Mouse (Mus musculus) telencephalon, adult 2 months (tissue): ENCODE results near the gene Psg16.
A peak's percentile ranks its signal among the peaks of the same experiment; 100 is the strongest.

Experiments
- DNase-seq: peaks from one replicate; pipeline ENCODE4 v3.0.0-alpha.2; 2011; ENCODE audit warnings: low read depth, low spot score

Psg16 gene

GRCm38 (mm10) chr7:17073904-17074615 lies at the start of gene Psg16:
TSS of gene Psg16 (plus strand) at chr7:17074040.
- DNase-seq: no peak

- DNase-seq: no peak
Observed at GRCm38 (mm10) chr7:17024141-17024540, 49.7 kb upstream of the Psg16 start.

GRCm38 (mm10) chr7:17024814-17025504 lies 48.9 kb upstream of the Psg16 start:
- no peak for DNase-seq

GRCm38 (mm10) chr7:17025505-17025894 lies 48.3 kb upstream of the Psg16 start:
- no peak for DNase-seq

- no peak for DNase-seq
Observed at GRCm38 (mm10) chr7:17025896-17026622, 47.8 kb upstream of the Psg16 start.

GRCm38 (mm10) chr7:17026710-17027587 lies 46.9 kb upstream of the Psg16 start:
- DNase-seq: peak; percentile 61

GRCm38 (mm10) chr7:17027588-17028343 lies 46.1 kb upstream of the Psg16 start, which contains the start of gene Ppp5c:
TSS of gene Ppp5c (minus strand) at chr7:17027924.
- DNase-seq: peak; percentile 68

GRCm38 (mm10) chr7:17028923-17029322 lies 44.9 kb upstream of the Psg16 start:
- peak; percentile 58 for DNase-seq

- DNase-seq: peak; percentile 75
Observed at GRCm38 (mm10) chr7:17030239-17030638, 43.6 kb upstream of the Psg16 start.

- no peak for DNase-seq
Observed at GRCm38 (mm10) chr7:17038018-17038695, 35.7 kb upstream of the Psg16 start.

- no peak for DNase-seq
Observed at GRCm38 (mm10) chr7:17039373-17039772, 34.5 kb upstream of the Psg16 start.

- DNase-seq: peak; percentile 82
Observed at GRCm38 (mm10) chr7:17045743-17046142, 28.1 kb upstream of the Psg16 start.

GRCm38 (mm10) chr7:17047041-17047682 lies 26.7 kb upstream of the Psg16 start:
- no peak for DNase-seq

GRCm38 (mm10) chr7:17048431-17049190 lies 25.2 kb upstream of the Psg16 start:
- DNase-seq: no peak

- no peak for DNase-seq
Observed at GRCm38 (mm10) chr7:17050491-17050890, 23.3 kb upstream of the Psg16 start.

- no peak for DNase-seq
Observed at GRCm38 (mm10) chr7:17050933-17051594, 22.8 kb upstream of the Psg16 start.

- no peak for DNase-seq
Observed at GRCm38 (mm10) chr7:17054325-17054989, 19.4 kb upstream of the Psg16 start.
